Mouse (Mus musculus): ENCODE results near the gene Comtd1.

The Comtd1 gene

GRCm38 (mm10) chr14:21838336-21839017, 10.3 kb downstream of the Comtd1 start:
- no peak for DNase-seq (ENCODE audit: low spot score in 2 of 2)

GRCm38 (mm10) chr14:21831830-21832403, 16.9 kb downstream of the Comtd1 start:
- no peak for DNase-seq (ENCODE audit: low spot score in 2 of 2)

DNA sequence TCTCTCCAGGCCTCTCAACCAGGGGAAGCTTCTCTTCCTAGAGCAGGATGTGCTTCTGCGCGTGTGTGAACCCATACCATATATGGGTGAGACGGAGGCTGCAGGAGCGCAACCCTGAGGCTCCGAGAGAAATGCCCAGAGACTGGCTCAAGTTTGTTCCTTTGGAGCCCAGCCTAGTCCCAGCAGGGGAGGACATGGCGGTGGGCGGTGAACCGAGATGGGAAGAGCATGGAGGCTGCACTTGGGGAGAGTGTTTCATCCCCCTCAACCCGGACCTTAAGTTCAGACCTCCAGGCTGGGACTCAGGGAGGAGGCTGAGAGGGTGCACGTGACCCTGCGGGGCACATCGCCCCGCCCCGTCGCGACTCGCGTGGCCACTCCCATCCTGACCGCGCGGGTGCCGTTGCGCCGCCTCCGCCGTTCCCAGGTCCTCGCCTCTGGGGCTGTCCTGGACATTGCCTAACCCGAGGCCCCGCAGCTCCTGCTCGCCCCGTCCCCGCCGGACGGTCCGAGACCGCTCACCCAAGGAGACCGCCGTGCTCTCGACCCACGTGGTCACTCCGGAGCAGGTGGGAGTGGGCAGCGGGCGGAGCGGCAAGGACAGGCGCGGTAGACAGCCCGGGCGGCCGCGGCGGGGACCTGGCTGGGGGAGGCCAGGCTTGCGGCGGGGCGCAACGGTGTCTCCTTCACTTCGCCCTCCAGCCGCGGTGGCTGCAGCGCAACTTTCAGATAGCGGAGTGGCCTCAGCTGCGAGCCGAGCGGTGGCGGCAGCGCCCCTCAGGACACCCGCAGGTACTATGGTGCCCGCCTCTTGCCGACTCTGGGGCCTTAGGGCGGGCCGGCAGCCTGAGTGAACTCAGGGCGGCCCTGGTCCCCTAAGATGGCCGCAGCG, 17.7 kb downstream of the Comtd1 start:
- peak; percentile 89 to 95 for DNase-seq (ENCODE audit: low spot score in 2 of 2)

- peak in 1 of 2 experiments; percentile 18 for DNase-seq (ENCODE audit: low spot score in 2 of 2)
These were observed 22.8 kb downstream of the Comtd1 start for GRCm38 (mm10) chr14:21825786-21826491.

- no peak for DNase-seq (ENCODE audit: low spot score in 2 of 2)
These were observed 23.8 kb downstream of the Comtd1 start, which contains the start of gene Vdac2 for GRCm38 (mm10) chr14:21824938-21825337. TSS of gene Vdac2 (plus strand) at chr14:21825238.

DNA sequence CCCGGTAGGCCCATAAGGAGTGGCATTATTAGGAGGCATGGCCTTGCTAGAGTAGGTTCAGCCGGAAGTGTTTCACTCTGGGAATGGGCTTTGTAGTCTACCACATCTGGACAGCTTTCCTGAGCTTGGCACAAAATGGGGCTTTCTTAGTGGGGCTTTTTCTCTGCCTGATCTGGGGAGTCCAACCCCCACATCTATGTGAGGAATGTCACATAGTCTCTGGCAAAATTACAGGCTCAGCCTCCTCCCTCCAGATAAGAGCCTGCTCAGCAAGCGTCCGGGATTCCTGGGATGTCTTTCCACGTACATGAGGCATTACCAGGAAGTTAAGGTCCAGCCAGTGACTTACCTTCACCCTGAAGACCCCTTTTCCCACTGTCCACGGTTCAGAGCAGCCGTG, 24.9 kb downstream of the Comtd1 start:
- DNase-seq (ENCODE audit: low spot score in 2 of 2): no peak

DNA sequence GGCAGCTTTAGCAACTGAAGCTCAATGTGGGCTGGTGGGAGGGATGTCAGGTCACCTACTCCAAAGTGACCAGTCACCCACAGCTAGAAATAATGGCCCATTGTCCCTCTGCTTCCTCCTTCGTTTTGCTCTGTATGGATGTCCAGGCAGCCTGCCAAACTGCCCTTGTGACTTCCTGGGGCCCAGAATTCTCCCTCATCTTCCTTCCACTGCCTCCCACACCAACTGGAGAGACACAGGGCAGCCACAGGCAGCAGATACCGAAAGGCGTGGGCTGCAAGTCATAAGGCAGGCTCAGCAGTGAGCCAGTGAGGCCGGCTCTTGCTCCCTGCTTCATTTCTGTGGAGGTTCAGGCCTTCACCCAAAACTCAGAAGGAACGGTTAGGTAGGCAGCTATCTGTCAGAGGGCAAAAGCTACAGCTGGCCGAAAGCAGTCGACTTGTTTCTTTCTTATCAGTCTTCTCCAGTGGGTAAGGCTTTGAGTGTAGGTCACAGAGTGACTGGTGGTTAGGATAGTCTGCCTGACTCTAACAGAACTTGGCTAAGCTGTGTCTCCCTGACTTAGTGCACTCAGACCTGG, 25.9 kb downstream of the Comtd1 start:
- DNase-seq (ENCODE audit: low spot score in 2 of 2): peak in 1 of 2 experiments; percentile 45

DNA sequence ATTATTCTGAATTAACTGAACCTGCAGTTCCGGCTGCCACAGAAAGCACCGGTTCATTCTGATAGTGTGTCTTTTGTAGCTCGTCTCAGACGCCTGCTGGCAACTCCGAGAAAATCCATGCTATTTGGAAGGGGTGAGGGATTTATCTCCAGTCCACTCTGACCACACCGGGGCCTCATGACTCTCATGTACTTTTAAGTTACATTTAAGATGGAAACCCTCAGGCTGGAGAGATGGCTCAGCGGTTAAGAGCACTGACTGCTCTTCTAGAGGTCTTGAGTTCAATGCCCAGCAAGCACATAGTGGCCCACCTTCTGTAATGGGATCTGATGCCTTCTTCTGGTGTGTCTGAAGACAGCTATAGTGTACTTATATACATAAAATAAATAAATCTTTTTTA, 26.5 kb downstream of the Comtd1 start:
- DNase-seq (ENCODE audit: low spot score in 2 of 2): no peak

DNA sequence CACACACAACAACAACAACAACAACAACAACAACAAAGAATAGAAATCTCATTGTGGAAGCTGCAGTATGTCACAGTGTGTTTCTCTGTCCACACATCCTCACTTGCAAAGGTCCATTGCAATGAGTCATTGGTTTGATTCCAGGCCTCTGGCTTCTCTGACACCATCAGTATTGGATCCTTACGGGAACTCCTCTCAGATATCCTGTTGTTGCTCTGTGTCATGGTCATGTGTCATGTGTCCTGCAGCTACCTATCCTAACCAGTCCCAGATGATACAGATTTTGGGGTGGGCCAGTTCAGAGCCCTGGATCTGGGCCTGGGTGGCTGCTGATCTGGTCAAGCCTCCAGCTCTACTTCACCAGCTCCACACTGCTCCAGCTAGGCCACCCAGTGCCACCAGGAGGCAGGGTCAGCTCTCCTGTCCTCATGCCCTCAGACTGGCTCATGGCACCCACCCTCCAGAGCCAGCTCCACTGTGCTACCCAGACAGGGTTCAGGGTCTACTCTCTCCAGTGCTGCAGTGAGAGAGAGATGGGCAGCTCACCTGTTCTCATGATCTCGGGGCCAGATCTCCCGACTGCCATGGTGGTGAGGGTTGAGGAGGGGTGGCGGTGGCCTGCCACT, 27.8 kb downstream of the Comtd1 start:
- no peak for DNase-seq (ENCODE audit: low spot score in 2 of 2)

DNA sequence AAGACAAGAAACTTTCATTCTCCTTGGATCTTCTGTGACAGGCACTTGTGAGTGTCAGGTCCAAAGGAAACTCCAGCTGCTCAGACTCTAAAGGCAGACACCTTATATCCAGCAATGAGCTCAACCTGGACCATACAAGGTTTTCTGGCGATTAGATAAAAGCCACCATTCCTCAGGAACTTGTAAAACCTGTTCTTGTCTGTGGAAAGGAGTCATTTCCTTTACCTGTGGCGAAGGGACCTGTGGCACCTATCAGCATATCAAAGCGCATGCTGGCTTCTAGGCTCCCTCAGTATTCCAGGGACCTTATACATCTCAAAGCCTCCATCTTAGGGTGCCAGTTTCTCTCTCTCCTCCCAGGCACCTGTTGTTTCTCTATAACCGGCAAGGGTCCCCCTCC, 31.3 kb downstream of the Comtd1 start:
- DNase-seq (ENCODE audit: low spot score in 2 of 2): no peak

DNA sequence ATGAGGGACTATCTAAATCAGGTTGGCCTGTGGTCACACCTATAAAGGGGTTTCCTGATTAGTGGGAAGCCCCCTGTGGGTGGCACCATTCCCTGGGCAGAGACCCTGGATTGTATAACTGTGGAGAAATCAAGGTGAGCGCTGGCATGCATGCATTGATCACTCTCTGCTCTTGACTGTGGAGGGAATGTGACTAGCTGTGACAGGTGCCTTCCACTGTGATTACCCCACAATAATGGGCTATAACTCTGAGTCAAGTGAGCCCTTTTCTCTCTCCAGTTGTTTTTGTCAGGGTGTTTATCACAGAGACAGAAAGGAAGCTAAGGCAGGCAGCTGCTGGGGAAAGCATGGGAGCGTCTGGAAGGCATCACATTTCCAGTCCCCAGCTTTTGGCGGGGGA, 32.5 kb downstream of the Comtd1 start:
- no peak for DNase-seq (ENCODE audit: low spot score in 2 of 2)

GRCm38 (mm10) chr14:21814606-21815005, 34.2 kb downstream of the Comtd1 start:
- no peak for DNase-seq (ENCODE audit: low spot score in 2 of 2)

- no peak for DNase-seq (ENCODE audit: low spot score in 2 of 2)
These were observed 34.9 kb downstream of the Comtd1 start for GRCm38 (mm10) chr14:21813847-21814246.

DNA sequence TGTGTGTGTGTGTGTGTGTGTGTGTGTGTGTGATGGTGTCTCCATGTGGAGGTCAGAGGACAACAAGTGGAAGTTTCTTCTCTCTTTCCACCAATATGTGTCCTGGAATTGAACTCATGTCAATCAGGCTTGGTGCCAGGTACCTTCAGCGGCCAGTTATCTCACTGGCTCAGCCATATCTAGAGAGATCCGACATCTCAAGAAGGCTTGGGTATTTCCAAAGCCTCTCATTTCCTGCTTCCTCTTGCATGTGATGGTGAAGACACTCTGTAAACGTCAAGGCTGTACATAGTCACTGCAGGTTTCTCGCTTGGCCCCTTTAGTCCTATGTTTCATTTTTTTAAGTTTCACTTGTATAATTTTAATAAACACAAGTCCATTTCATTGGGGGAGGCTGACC, 35.6 kb downstream of the Comtd1 start:
- DNase-seq (ENCODE audit: low spot score in 2 of 2): no peak

DNA sequence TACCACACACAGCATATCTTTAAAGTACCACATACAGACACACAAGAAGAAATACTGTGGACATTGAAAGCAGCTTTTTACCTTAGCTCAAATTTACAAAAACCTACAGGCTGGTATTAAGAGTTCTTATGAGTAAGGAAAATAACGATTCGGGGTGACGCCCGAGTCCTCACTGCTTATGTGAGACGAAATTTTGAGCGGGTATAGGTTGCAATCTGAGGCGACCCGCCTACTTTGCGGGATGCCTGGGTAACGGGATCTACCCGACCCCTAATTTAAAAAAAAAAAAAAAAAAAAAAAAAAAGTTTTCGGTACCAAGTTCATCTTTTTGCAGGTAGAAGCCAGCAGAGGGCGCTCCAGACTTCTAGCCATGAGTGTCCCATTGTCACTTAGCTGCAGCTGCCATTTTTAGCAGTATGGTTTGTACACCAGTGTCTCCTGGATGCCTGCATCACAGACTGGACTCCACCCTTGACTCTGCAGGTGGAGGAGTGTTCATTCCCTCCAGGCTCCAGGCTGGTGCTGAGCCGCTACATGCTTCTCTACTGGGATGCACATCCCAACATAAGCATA, 36.1 kb downstream of the Comtd1 start:
- peak in 1 of 2 experiments; percentile 39 for DNase-seq (ENCODE audit: low spot score in 2 of 2)

DNA sequence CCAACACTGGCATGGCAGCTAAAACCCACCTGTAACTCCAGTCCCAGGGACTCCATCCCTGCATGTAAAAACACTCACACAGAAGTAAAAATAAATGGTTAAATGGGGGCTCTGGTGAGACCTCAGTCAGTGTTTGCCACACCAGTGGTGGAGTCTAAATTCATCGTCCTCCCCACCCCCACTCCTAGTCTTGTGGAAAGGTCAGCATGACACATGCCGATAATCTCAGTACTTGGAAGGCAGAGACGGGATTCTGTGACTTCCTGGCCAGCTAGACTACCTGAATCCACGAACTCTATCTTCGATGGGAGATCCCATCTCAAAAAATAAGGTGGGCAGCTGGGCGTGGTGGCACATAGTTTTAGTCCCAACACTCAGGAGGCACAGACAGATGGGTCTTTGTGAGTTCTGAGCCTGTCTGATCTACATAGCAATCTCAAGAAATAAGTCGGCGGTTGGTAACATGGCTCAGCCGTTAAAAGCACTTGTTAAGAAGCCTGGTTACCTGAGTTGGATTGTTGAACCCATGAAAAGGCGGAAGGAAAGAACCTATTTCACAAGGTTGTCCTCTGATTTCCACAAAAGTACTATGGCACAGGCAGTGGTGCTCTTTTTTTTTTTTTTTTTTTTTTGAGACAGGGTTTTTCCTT, 36.9 kb downstream of the Comtd1 start:
- no peak for DNase-seq (ENCODE audit: low spot score in 2 of 2)

- no peak for DNase-seq (ENCODE audit: low spot score in 2 of 2)
These were observed 37.5 kb downstream of the Comtd1 start for GRCm38 (mm10) chr14:21811301-21811700.

- DNase-seq (ENCODE audit: low spot score in 2 of 2): no peak
These were observed 39.4 kb downstream of the Comtd1 start for GRCm38 (mm10) chr14:21809418-21809817.

DNA sequence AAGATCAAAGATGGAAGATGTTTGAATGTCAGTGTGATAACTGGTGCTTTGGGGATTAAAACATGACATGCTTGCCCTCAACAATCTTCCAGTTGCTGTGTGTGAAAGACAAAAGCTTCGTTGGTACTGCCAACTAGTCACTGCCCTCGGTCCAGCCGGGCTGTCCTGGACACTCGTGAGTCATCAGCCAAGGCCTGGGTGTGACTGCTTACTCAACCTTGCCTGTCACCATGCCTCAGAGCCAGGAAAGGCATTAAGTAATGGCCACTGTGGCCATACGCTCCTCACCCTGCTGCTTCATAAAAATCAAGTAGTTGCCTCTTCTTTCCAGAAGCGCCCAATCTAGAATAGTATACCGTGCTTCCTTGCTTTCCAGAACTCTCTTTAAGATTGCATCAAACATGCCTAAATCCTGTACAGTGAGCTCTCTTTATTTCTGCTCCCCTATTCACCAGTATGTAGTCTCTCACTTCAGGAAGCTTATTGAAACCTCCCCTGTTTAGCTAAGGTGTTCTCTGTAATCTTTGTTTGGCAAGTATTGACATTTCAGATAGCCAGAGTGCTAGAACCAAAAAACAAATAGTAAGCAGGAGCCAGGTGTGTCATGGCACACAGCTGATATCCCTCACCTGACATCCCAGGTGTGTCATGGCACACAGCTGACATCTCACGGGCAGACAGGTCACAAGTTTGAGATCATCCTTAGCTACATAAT, 40.4 kb downstream of the Comtd1 start:
- no peak for DNase-seq (ENCODE audit: low spot score in 2 of 2)
